Mouse (Mus musculus) gonadal fat pad, adult 2 months (tissue): ENCODE data around the gene Il34. TPM values are rescaled to one million over a fixed set of nuclear protein-coding genes. Genes with fewer than 3 reads are reported as not detected.
"Not testable (repeated sequence)": the region's sequence is repeated elsewhere in the genome, so short reads cannot be mapped to it uniquely, and the experiment has no call there.

ENCODE experiments used
- DNase-seq: peaks from one replicate; pipeline ENCODE4 v3.0.0-alpha.2; 2012; ENCODE audit warnings: low read depth
- polyA plus RNA-seq: library from polyadenylated mRNA; depleted of rRNA; stranded (reverse); fragments of >200 nt; gene quantifications from 2 replicates; pipeline ENCODE4 v1.2.3, GENCODE M21; 2012

Il34 gene
- polyA plus RNA-seq, 1 experiment = 43.4 TPM

GRCm38 (mm10) chr8:110810481-110811065 lies 4.8 kb upstream of the Il34 start:
- no peak for DNase-seq

GRCm38 (mm10) chr8:110809831-110810230 lies 4.1 kb upstream of the Il34 start:
- no peak for DNase-seq

- DNase-seq = no peak
These were observed 3.1 kb upstream of the Il34 start for GRCm38 (mm10) chr8:110808495-110809472.

- DNase-seq = no peak
These were observed 422 bp upstream of the Il34 start for GRCm38 (mm10) chr8:110806146-110806545.

GRCm38 (mm10) chr8:110804825-110805514 lies 754 bp downstream of the Il34 start:
- no peak for DNase-seq

GRCm38 (mm10) chr8:110803856-110804255 lies 1.9 kb downstream of the Il34 start:
- no peak for DNase-seq

GRCm38 (mm10) chr8:110802988-110803387 lies 2.7 kb downstream of the Il34 start:
- no peak for DNase-seq

- no peak for DNase-seq
These were observed 8.6 kb downstream of the Il34 start for GRCm38 (mm10) chr8:110797086-110797485.

GRCm38 (mm10) chr8:110794363-110794965 lies 11.3 kb downstream of the Il34 start:
- no peak for DNase-seq

- DNase-seq = no peak
These were observed 11.8 kb downstream of the Il34 start for GRCm38 (mm10) chr8:110793936-110794335.

- no peak for DNase-seq
These were observed 12.2 kb downstream of the Il34 start for GRCm38 (mm10) chr8:110793511-110793910.

GRCm38 (mm10) chr8:110792574-110793200 lies 13.0 kb downstream of the Il34 start:
- DNase-seq = no peak

GRCm38 (mm10) chr8:110791164-110791563 lies 14.6 kb downstream of the Il34 start:
- no peak for DNase-seq

GRCm38 (mm10) chr8:110790270-110790669 lies 15.5 kb downstream of the Il34 start:
- DNase-seq = no peak

- no peak for DNase-seq
These were observed 16.2 kb downstream of the Il34 start for GRCm38 (mm10) chr8:110789571-110789970.

GRCm38 (mm10) chr8:110788981-110789380 lies 16.7 kb downstream of the Il34 start:
- DNase-seq = no peak

GRCm38 (mm10) chr8:110787411-110787954 lies 18.2 kb downstream of the Il34 start:
- no peak for DNase-seq

GRCm38 (mm10) chr8:110786934-110787333 lies 18.8 kb downstream of the Il34 start:
- DNase-seq = no peak

GRCm38 (mm10) chr8:110786501-110786900 lies 19.2 kb downstream of the Il34 start:
- DNase-seq = not testable (repeated sequence)

- no peak for DNase-seq
These were observed 20.4 kb downstream of the Il34 start for GRCm38 (mm10) chr8:110785366-110785765.
